Mouse (Mus musculus): ENCODE results near the gene Vwa1. TPM values are rescaled to one million over a fixed set of nuclear protein-coding genes. Genes with fewer than 3 reads are reported as not detected.
"Not testable (repeated sequence)": the region's sequence is repeated elsewhere in the genome, so short reads cannot be mapped to it uniquely, and the experiment has no call there.

Gene Vwa1
- polyA plus RNA-seq, 1 experiment from 2014 or later = 24.4 TPM

DNA sequence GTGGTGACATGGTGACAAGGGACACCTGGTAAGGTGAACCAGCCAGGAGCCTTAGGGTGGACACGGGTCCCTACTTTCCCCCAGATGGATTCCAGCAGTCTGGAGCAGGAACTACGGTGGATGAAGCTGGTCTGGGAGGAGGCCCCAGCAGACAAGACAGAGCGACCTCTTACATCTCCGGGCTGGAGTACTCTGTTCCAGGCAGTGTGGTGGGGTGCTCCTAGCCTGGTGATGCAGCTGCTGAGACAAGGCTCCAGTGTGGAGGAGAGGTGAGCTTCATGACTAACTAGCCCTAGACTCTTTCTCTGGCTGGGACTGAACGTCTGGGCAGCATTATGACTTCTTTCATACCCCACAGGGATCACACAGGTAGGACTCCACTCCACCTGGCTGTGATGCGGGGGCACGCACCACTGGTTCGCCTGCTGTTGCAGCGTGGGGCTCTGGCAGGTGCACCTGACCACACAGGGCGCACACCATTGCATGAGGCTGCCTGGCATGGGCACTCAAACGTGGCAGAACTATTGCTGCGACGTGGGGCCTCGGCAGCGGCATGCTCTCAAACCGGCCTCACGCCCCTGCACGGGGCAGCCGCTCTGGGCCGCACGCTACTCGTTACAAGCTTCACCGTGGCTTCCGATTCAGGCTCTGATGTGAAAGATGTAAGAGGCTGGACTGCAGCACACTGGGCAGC, 16.9 kb upstream of the Vwa1 start:
- H3K4me3 ChIP-seq = no peak overlapping the region
- H3K27ac ChIP-seq = no peak overlapping the region
- WGBS = 77% methylated on average over 24 of the region's 24 CpGs
- H3K9ac ChIP-seq = no peak overlapping the region
- no peaks in the 10 kb centered on the region for H3K9me3 ChIP-seq
- no peaks in the 10 kb centered on the region for H3K36me3 ChIP-seq
- no peak for ATAC-seq (ENCODE audit: low FRiP score)
- H3K4me2 ChIP-seq = no peak overlapping the region
- H3K4me1 ChIP-seq (replicated peaks) = no peaks in the 10 kb centered on the region
- H3K27me3 ChIP-seq = peaks cover 10% of the 10 kb centered on the region; the same call in 1 of the 2 replicates

- no peak overlapping the region for H3K4me3 ChIP-seq
- no peak for ATAC-seq (ENCODE audit: low FRiP score)
- H3K4me1 ChIP-seq (replicated peaks) = peaks cover under 1% of the 10 kb centered on the region; the same call in 1 of the 2 replicates
- 76% methylated on average over 3 of the region's 3 CpGs for WGBS
- H3K27me3 ChIP-seq = peaks cover 6% of the 10 kb centered on the region; the same call in 1 of the 2 replicates
- H3K36me3 ChIP-seq = no peaks in the 10 kb centered on the region
- no peaks in the 10 kb centered on the region for H3K9me3 ChIP-seq
- no peak overlapping the region for H3K4me2 ChIP-seq
- H3K27ac ChIP-seq = no peak overlapping the region
- no peak overlapping the region for H3K9ac ChIP-seq
These were observed 16.2 kb upstream of the Vwa1 start for GRCm38 (mm10) chr4:155790650-155791161.

DNA sequence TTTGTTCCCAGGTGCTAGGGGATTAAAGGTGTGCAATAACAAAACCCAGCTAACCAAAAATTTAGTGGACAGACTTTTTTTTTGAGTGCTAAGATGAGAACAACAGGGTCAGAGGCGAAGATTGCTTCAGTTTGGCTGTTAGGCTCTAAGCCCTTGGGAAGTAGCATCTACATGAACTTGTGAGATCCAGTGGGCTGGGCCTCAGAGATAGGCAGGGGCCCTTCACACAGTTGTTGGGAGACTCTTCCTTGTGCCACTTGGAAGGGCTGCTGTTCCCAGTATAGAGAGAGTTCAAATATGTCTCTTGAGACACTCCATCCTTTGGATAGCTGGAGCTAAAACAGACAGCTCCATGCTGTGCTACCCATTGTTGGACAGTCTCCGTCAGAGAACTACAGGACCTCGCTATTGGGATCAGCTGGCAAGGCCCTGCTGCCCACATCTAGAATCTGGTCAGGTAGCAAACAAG, 15.6 kb upstream of the Vwa1 start, which contains the start of gene Ankrd65:
Gene Ankrd65, plus strand, starts transcription at position 419 of the 469 bp plus-strand sequence.
- Histone ChIP-seq H3K36me3 (no peaks in the 10 kb centered on the region), H3K4me1 (replicated peaks) (peaks cover 7% of the 10 kb centered on the region; the same call in 1 of the 2 replicates), H3K4me2 (no peak within 1 kb of the TSS), H3K4me3 (no peak within 1 kb of the TSS), H3K27me3 (peaks cover 6% of the 10 kb centered on the region; the same call in 1 of the 2 replicates), H3K9me3 (no peaks in the 10 kb centered on the region), H3K9ac (no peak within 1 kb of the TSS), H3K27ac (no peak within 1 kb of the TSS)
- WGBS = 73% methylated on average over 3 of the region's 3 CpGs
- ATAC-seq (ENCODE audit: low FRiP score) = no peak

DNA sequence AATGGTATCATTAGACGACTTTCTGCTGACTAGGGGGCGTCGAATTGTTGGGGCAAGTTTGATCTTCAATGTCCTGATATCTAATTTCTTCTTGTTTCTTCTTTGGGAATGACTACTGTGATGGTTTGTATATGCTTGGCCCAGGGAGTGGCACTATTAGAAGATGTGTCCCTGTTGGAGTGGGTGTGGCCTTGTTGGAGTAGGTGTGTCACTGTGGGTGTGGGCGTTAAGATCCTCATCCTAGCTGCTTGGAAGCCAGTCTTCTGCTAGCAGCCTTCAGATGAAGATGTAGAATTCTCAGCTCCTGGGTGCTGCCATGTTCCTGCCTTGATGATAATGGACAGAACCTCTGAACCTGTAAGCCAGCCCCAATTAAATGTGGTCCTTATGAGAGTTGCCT, 14.3 kb upstream of the Vwa1 start:
- H3K9ac ChIP-seq; H3K27me3 ChIP-seq; H3K4me3 ChIP-seq; H3K27ac ChIP-seq; H3K4me2 ChIP-seq; ATAC-seq (ENCODE audit: low FRiP score); H3K9me3 ChIP-seq; H3K36me3 ChIP-seq: not testable (repeated sequence)
- 86% methylated on average over 4 of the region's 4 CpGs for WGBS
- H3K4me1 ChIP-seq (replicated peaks) = peaks cover 12% of the 10 kb centered on the region

DNA sequence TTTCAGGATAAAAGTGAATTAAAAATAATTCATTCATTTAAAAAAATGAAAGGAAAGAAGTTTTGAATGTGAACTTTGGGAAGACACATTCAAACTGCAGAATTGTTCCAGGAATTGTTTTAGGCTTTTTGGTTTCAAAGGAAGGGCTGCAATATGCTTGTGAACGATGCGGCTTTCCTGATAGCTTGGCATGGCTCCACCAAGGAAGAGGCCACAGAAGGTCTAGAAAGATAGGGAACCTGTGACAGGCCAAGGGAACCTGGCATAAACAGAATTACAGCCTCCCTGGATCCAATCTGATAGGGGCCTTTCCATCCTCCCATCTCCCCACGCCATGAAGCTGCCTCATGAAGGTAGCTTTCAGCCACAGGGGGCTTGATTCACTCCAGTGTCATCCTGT, 13.8 kb upstream of the Vwa1 start:
- Histone ChIP-seq H3K27me3 (peaks cover 6% of the 10 kb centered on the region; the same call in 1 of the 2 replicates), H3K4me3 (no peak overlapping the region), H3K9me3 (no peaks in the 10 kb centered on the region), H3K9ac (no peak overlapping the region), H3K4me2 (no peak overlapping the region), H3K36me3 (no peaks in the 10 kb centered on the region), H3K27ac (no peak overlapping the region), H3K4me1 (replicated peaks) (peaks cover 17% of the 10 kb centered on the region)
- 76% methylated on average over 3 of the region's 3 CpGs for WGBS
- ATAC-seq (ENCODE audit: low FRiP score) = no peak

DNA sequence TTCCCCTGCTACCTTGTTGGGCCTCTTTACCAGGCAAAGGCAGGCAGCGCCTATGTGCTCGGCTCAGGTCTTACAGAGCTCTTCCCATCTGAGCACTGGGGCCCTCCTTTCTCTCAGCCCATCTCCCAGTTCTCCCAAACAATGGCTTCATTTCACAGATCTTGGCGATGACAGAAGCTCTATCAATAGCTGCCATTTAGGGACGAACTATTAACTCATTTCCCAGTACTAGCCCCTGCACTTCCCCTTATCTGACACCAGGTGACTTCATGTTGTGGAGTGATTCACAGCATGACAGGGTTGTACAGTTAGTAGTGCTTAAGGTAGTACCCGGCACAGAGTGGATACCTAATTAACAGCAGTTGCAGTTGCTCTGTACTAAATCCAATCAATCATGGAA, 11.3 kb upstream of the Vwa1 start, which contains the start of gene Tmem88b:
Gene Tmem88b, minus strand, starts transcription at position 56 of the 400 bp plus-strand sequence.
- WGBS = 67% methylated on average over 5 of the region's 5 CpGs
- no peaks in the 10 kb centered on the region for H3K36me3 ChIP-seq
- H3K4me1 ChIP-seq (replicated peaks) = peaks cover 18% of the 10 kb centered on the region
- ATAC-seq (ENCODE audit: low FRiP score) = no peak
- H3K27me3 ChIP-seq = no peaks in the 10 kb centered on the region
- peak within 1 kb of the TSS; percentile 68 for H3K4me2 ChIP-seq
- no peaks in the 10 kb centered on the region for H3K9me3 ChIP-seq
- H3K4me3 ChIP-seq = peak within 1 kb of the TSS; percentile 63
- peak within 1 kb of the TSS; percentile 84 for H3K9ac ChIP-seq
- peak within 1 kb of the TSS; percentile 95; the same call in 1 of the 2 replicates for H3K27ac ChIP-seq

DNA sequence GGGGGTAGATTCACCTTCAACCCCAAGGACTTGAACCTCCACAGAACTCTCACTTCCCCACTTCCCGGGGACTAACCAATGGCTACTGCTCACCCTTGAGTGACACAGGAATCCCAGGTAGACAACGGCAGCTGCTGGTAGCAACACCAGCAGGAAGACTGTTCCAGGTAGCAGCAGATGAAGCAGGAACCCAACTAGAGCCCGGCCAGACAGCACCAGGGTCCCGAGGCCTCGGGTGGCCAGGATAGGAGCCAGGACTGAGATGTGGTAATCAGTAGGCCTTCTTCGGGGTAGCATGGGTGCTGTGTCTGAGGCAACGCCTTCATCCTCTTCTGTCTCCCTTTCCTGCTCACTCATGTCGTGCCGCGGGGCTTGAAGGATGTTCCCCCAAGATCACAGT, 10.7 kb upstream of the Vwa1 start:
- Histone ChIP-seq H3K4me2 (peak overlapping the region; percentile 20; the same call in 1 of the 2 replicates), H3K4me1 (replicated peaks) (peaks cover 20% of the 10 kb centered on the region), H3K36me3 (no peaks in the 10 kb centered on the region), H3K4me3 (no peak overlapping the region), H3K9ac (0 out of 2 replicates have a peak overlapping the region, but pooled peaks have one; percentile 19), H3K9me3 (no peaks in the 10 kb centered on the region), H3K27ac (no peak overlapping the region), H3K27me3 (no peaks in the 10 kb centered on the region)
- no peak for ATAC-seq (ENCODE audit: low FRiP score)
- 83% methylated on average over 10 of the region's 10 CpGs for WGBS

DNA sequence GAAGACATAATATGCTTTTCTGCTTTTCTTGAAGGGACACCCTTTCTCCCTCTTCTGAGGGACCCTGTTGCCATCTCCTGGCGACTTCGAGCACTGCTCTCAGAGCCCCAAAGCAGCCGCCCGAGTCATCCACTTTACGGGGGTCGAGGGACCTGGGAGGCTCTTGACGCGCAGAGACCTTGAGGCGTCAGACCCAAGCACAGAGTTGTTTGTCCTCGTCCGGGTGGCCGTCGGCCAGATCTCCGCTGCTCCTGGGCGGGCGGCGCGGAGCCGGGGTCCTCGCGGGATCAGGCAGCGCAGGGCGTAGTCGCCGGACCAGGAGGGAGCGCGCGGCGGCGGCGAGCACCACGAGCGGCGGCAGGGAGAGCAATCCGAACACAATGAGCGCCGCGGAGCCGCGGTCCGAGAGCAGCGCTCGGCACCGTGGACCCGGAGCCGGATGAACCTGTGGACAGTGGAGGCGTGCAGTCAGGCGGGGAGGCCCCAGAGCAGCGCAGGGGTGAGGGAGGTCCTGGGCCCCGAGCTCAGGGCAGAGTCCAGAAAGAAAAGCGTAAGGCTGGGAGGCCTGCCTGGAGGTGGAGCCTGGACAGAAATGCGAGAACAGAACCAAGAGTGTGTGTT, 9.7 kb upstream of the Vwa1 start:
- ATAC-seq (ENCODE audit: low FRiP score) = peak; percentile 86
- Histone ChIP-seq H3K4me2 (peak overlapping the region; percentile 68), H3K27ac (peak overlapping the region; percentile 95), H3K9ac (peak overlapping the region; percentile 84), H3K27me3 (no peaks in the 10 kb centered on the region), H3K36me3 (no peaks in the 10 kb centered on the region), H3K9me3 (no peaks in the 10 kb centered on the region), H3K4me3 (peak overlapping the region; percentile 63), H3K4me1 (replicated peaks) (peaks cover 20% of the 10 kb centered on the region)
- WGBS = under 1% methylated on average over 52 of the region's 52 CpGs

DNA sequence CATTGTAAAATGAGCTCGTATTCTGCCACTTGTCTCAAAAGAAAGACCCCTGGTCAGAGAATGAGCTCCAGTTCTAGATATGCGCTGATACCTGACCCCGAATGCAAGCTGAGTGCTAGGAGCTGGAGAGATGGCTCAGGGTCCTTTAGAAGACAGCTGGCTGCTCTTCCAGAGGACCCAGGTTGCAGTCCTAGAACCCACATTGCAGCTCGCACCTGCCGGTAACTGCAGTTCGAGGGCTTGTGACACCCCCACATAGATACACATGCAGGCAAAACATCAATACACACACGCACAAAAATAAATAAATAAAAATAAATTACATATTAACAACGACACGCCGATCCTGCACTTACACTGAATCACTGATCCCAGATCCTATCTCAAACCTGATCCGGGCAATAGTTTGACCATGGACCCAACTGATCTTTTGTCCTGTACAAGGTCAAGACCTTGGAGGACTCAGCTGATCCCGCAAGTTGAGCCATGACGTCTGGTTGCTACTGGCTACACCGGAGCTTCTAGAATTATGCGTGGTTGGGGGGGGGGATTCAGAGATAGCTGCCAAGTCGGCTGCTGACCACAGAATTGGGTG, 9.1 kb upstream of the Vwa1 start:
- H3K36me3 ChIP-seq = no peaks in the 10 kb centered on the region
- WGBS = 44% methylated on average over 16 of the region's 16 CpGs
- peak overlapping the region; percentile 68 for H3K4me2 ChIP-seq
- H3K27me3 ChIP-seq = no peaks in the 10 kb centered on the region
- H3K4me3 ChIP-seq = peak overlapping the region; percentile 63
- peak overlapping the region; percentile 84 for H3K9ac ChIP-seq
- no peaks in the 10 kb centered on the region for H3K9me3 ChIP-seq
- 0 out of 2 replicates have a peak, but pooled peaks have one; percentile 18 for ATAC-seq (ENCODE audit: low FRiP score)
- H3K27ac ChIP-seq = peak overlapping the region; percentile 95
- H3K4me1 ChIP-seq (replicated peaks) = peaks cover 20% of the 10 kb centered on the region

- 39% methylated on average over 6 of the region's 6 CpGs for WGBS
These were observed 6.4 kb upstream of the Vwa1 start for GRCm38 (mm10) chr4:155780895-155781294.

DNA sequence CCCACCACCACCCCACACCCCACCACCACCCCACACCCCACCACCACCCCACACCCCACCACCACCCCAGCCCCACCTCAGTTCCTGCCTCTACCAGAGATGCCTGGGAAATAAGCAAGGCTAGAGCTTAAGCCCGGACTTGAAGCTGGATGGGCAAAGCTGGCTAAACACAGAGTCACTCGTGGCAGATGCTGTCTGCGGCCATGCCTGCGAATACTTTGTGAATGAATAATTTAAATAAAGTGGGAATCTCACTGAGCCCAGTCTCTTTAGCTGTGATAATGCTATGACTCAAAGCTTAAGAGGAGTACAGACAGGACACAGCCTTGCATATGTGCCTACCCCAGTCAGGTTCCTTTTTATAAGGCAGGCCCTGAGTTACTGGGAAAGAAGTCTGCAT, 5.0 kb upstream of the Vwa1 start:
- no peak for ATAC-seq (ENCODE audit: low FRiP score)
- peaks cover 24% of the 10 kb centered on the region for H3K4me1 ChIP-seq (replicated peaks)
- H3K4me2 ChIP-seq = no peak overlapping the region
- no peaks in the 10 kb centered on the region for H3K36me3 ChIP-seq
- H3K27me3 ChIP-seq = peaks cover 15% of the 10 kb centered on the region
- no peak overlapping the region for H3K27ac ChIP-seq
- H3K4me3 ChIP-seq = no peak overlapping the region
- H3K9ac ChIP-seq = no peak overlapping the region
- H3K9me3 ChIP-seq = no peaks in the 10 kb centered on the region
- WGBS = 83% methylated on average over 4 of the region's 4 CpGs

More at GRCm38 (mm10) chr4:155780895-155781294, 6.4 kb upstream of the Vwa1 start:
- peaks cover 4% of the 10 kb centered on the region for H3K27me3 ChIP-seq
- ATAC-seq (ENCODE audit: low FRiP score) = no peak
- no peaks in the 10 kb centered on the region for H3K36me3 ChIP-seq
- no peaks in the 10 kb centered on the region for H3K9me3 ChIP-seq
- no peak overlapping the region for H3K4me2 ChIP-seq
- H3K9ac ChIP-seq = no peak overlapping the region
- H3K27ac ChIP-seq = peak overlapping the region; percentile 64; the same call in 1 of the 2 replicates
- peaks cover 23% of the 10 kb centered on the region for H3K4me1 ChIP-seq (replicated peaks)
- no peak overlapping the region for H3K4me3 ChIP-seq

- H3K4me2 ChIP-seq = no peak overlapping the region
- no peak overlapping the region for H3K9ac ChIP-seq
- H3K4me1 ChIP-seq (replicated peaks) = peaks cover 29% of the 10 kb centered on the region
- 89% methylated on average over 2 of the region's 2 CpGs for WGBS
- no peaks in the 10 kb centered on the region for H3K9me3 ChIP-seq
- no peaks in the 10 kb centered on the region for H3K36me3 ChIP-seq
- no peak overlapping the region for H3K4me3 ChIP-seq
- no peak for ATAC-seq (ENCODE audit: low FRiP score)
- peaks cover 28% of the 10 kb centered on the region for H3K27me3 ChIP-seq
- H3K27ac ChIP-seq = peak overlapping the region; percentile 12; the same call in 1 of the 2 replicates
These were observed 3.3 kb upstream of the Vwa1 start for GRCm38 (mm10) chr4:155777816-155778215.

All from hindbrain, embryonic 13.5 days (tissue).